Mouse (Mus musculus) megakaryocyte, adult 5-6 weeks (primary cell): ENCODE data around the gene Dgkh. TPM values are rescaled to one million over a fixed set of nuclear protein-coding genes. Genes with fewer than 3 reads are reported as not detected.

Experiments used
- total RNA-seq, 2 experiments: library from RNA; stranded (forward) in 1 of 2; stranded (reverse) in 1 of 2; fragments of 153-499, 151-499 nt in 1 of 2; fragments of 221-1000, 200-1000 nt in 1 of 2; gene quantifications; 2 replicates each; pipeline versions ENCODE4 v1.2.3 to v1.2.4; 2015 to 2017

Dgkh gene
- total RNA-seq, 2 experiments from 2014 or later = 3.5 to 5.9 TPM

Other genes starting within 250 kb of the Dgkh start
- 22.0 and 24.6 TPM in 2 replicates for gene Akap11, start 196.0 kb downstream of the Dgkh start, total RNA-seq (2015)
- gene Akap11, start 196.0 kb downstream of the Dgkh start, total RNA-seq (2017) = 30.9 and 33.9 TPM in 2 replicates
- gene Vwa8, start 116.3 kb upstream of the Dgkh start, total RNA-seq (2015) = 7.9 and 9.0 TPM in 2 replicates
- gene Vwa8, start 116.3 kb upstream of the Dgkh start, total RNA-seq (2017) = 7.5 and 9.4 TPM in 2 replicates